Mouse (Mus musculus) lung, adult 2 months (tissue): Measurements from ENCODE around the gene Gmds.

Experiments used
- CTCF ChIP-seq: fragments of 200-500 bp; IDR thresholded peaks from 2 replicates; pipeline ENCODE4 v1.5.1; 2011; ENCODE audit warnings: mild to moderate bottlenecking, low read length, control low read depth; ENCODE audit not compliant: insufficient read depth
- POLR2A ChIP-seq: fragments of 200-500 bp; IDR thresholded peaks from 2 replicates; pipeline ENCODE4 v1.6.1; 2011; ENCODE audit warnings: low read depth, mild to moderate bottlenecking, control low read depth, low read length, borderline replicate concordance; ENCODE audit errors: extremely low read depth

DNA sequence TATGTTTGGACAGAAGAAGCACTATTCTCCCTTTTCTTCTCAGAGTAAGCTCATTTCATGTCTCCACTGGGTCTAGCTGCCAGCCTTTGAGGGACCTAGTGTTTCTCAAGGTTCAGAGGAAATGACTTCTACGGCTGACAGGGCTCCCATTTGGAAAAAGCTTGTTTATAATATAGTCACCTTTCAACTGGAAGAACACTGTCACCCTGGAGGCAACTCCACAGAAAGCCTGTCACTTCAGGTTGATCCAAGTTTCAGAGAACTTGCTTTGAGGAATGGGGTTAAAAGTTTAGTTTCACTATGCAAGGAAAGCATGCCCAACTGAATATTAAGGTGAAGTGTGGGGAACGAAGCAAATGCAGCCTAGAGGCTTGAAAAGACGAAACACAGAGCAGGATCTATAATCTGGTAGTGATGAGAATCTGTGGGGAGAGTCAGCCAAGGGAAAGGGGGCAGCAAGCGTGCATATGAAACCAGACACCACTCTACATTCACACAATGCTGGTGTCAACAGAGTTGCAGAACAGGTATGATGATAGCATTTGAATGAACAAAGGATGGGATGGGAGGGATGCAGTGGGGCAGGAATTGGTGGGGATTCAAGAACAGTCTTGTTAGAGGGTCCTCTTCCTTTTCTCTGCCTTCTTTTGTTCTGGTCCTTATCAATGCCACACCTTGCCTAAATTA lies 423.5 kb downstream of the Gmds start:
- no peak for TF ChIP-seq POLR2A
- TF ChIP-seq CTCF = no peak
